Mouse (Mus musculus) fat pad, adult 2 months (tissue): ENCODE data around the gene Fhdc1.
A peak's percentile ranks its signal among the peaks of the same experiment; 100 is the strongest.

ENCODE experiments used
- DNase-seq: peaks from one replicate; pipeline ENCODE4 v3.0.0-alpha.2; 2011; ENCODE audit warnings: low read depth, low spot score; ENCODE audit errors: extremely low read depth

Fhdc1 gene

GRCm38 (mm10) chr3:84435288-84436043, 44.8 kb downstream of the Fhdc1 start:
- no peak for DNase-seq

GRCm38 (mm10) chr3:84432797-84433445, 47.3 kb downstream of the Fhdc1 start:
- DNase-seq, result no peak

DNA sequence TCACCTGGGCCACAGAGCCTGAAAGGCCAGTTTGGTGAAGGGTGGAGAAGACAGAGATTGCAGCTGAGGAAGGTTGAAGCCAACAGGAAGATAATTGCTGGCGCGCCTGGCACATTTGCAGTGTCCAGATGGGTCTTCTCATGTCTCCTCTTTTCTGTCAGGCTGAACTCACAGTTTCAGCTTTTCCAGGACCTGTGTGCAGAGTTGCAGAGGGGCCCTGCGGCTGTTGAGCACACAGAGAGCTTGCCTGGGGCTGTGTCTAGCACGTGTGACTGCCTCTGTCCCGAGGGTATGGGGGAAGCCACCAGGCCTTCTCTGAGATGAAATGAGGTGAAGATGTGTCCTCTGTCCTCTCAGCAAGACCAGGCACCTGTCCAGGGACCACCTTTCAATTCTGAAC, 49.0 kb downstream of the Fhdc1 start:
- DNase-seq, result no peak

GRCm38 (mm10) chr3:84430152-84430551, 50.1 kb downstream of the Fhdc1 start:
- no peak for DNase-seq

GRCm38 (mm10) chr3:84428994-84429725, 51.1 kb downstream of the Fhdc1 start:
- DNase-seq, result peak; percentile 47

DNA sequence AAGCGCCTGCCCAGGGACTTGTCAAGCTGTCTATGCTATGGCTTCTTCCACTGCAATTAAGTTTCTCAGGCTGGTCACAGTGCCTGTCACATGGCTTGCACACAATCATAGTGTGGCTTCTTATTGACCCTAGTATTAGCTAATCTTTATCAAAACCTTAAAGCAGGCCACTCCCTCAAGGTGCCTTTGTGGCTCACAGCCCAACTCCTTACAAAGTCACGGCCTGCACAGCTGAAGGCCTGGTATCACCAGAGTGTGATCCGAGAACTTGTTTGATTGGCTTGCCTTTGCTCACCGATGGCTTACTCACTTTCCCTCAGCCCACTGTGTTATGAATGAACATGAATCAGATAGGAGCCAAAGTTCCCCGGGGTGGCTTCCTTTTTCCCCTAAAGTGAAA, 52.5 kb downstream of the Fhdc1 start:
- no peak for DNase-seq

GRCm38 (mm10) chr3:84422340-84422739, 57.9 kb downstream of the Fhdc1 start:
- no peak for DNase-seq

- no peak for DNase-seq
Observed at GRCm38 (mm10) chr3:84413868-84414267, 66.4 kb downstream of the Fhdc1 start.

- DNase-seq, result no peak
Observed at GRCm38 (mm10) chr3:84412920-84413319, 67.3 kb downstream of the Fhdc1 start.

- no peak for DNase-seq
Observed at GRCm38 (mm10) chr3:84409474-84409862, 70.8 kb downstream of the Fhdc1 start.

GRCm38 (mm10) chr3:84408756-84409473, 71.3 kb downstream of the Fhdc1 start:
- DNase-seq, result no peak

DNA sequence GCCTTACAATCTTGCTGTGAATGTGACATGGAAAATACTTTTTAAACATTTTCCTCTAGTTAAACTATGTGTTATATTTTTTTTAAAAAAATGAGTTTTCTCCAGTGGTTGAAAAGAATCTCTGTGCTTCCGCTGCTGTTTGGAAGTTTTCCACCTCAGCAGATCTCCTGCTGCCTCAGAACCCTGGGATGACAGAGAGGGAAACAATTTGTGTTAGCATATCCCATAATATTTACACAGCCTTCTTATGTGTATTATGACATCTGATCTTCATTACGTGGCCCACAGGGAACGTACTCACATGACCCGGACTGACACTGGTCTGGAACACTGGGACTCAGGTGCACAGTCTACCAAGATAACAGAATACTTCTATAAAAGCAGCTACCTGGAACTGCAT, 74.7 kb downstream of the Fhdc1 start:
- DNase-seq, result no peak

GRCm38 (mm10) chr3:84403389-84403788, 76.8 kb downstream of the Fhdc1 start:
- no peak for DNase-seq

DNA sequence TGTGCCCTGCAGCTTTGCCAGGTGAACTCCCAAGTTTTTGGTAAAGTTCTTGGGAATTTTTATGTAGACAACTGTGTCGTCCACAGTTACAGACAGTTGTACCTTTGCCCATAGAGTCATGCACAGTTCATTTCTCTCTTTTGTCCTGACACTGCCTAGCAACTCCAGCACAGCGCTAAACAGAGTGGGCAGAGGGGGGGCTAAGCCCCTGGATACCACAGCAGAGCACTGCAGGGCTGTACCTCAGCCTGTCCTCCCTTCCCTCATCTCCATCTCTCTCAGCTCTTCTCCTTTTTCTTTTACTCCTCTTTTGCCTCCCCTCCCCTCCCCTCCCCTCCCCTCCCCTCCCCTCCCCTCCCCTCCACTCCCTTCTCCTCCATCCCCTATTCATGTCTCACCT, 77.5 kb downstream of the Fhdc1 start:
- DNase-seq, result no peak

DNA sequence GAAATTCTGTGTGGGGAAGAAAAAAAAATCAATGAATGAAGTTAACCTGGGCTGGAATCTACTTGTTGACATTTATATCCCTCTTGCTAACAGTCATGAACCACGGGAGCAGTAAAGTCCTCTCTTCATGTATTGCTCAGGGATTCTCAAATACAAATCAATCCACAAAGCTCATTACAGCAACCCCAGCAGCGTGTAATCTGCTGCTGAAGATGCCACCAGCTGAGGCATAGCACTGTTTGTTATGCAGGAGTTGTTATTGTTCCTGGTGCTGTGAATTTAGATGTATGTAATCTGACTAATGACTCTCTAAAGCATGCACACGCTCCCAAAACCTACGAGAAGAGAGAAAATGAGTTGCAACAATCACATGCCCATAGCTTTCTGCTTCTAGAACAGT, 82.3 kb downstream of the Fhdc1 start:
- DNase-seq, result no peak

GRCm38 (mm10) chr3:84396240-84396639, 84.0 kb downstream of the Fhdc1 start:
- DNase-seq, result no peak

DNA sequence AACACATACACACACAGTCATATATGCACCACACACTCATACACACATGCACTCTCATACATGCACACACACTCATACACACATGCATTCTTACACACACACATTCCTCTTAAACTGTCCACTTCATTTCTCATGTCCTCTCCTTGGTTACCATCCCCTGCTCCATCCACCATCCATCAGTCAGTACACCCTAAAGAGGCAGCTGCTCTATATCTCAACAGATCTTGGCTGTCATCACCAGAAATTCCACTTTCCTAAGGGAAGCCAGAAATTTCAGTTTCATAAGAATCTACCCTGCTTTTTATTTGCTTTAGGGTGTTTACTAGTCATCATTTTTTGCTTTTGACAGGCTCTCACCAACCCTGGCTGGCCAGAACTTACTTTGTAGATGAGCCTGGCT, 84.4 kb downstream of the Fhdc1 start:
- no peak for DNase-seq

- DNase-seq, result no peak
Observed at GRCm38 (mm10) chr3:84394841-84395447, 85.3 kb downstream of the Fhdc1 start.
